Mouse (Mus musculus) kidney, embryonic 16.5 days (tissue): ENCODE results near the gene Klrc1. TPM values are rescaled to one million over a fixed set of nuclear protein-coding genes. Genes with fewer than 3 reads are reported as not detected.
"Not testable (repeated sequence)": the region's sequence is repeated elsewhere in the genome, so short reads cannot be mapped to it uniquely, and the experiment has no call there.

Experiments
- ATAC-seq: fragments of 200-750 bp; cut with Nextera tagmentation; 2 replicates; pipeline ENCODE4 v1.8.0; 2017; ENCODE audit warnings: moderate TSS enrichment; ENCODE audit not compliant: low FRiP score, low TSS enrichment
- H3K27ac ChIP-seq: fragments of 300-500 bp; sonication (generic); 2 replicates; pipeline ENCODE4 v1.5.1; 2014; ENCODE audit warnings: low read length
- H3K27me3 ChIP-seq: fragments of 300-500 bp; sonication (generic); 2 replicates; pipeline ENCODE4 v1.6.1; 2014; ENCODE audit warnings: low read length, control low read depth, mixed read lengths; ENCODE audit not compliant: insufficient read depth
- H3K36me3 ChIP-seq: fragments of 300-500 bp; sonication (generic); 2 replicates; pipeline ENCODE4 v1.6.1; 2014; ENCODE audit warnings: low read length, control low read depth, mixed read lengths; ENCODE audit not compliant: insufficient read depth
- H3K4me1 ChIP-seq: fragments of 300-500 bp; sonication (generic); 2 replicates; pipeline ENCODE4 v1.6.1; 2014; ENCODE audit warnings: low read length, control low read depth, mixed read lengths; ENCODE audit not compliant: insufficient read depth
- H3K4me2 ChIP-seq: fragments of 300-500 bp; sonication (generic); replicated peaks from 2 replicates; pipeline ENCODE4 v1.6.1; 2014; ENCODE audit warnings: low read depth, low read length
- H3K4me3 ChIP-seq: fragments of 300-500 bp; sonication (generic); 2 replicates; pipeline ENCODE4 v1.5.1; 2014; ENCODE audit warnings: mild to moderate bottlenecking, low read length
- H3K9ac ChIP-seq: fragments of 300-500 bp; sonication (generic); replicated peaks from 2 replicates; pipeline ENCODE4 v1.6.1; 2014; ENCODE audit warnings: low read length
- H3K9me3 ChIP-seq: fragments of 300-500 bp; sonication (generic); 2 replicates; pipeline ENCODE4 v1.6.1; 2016; ENCODE audit warnings: low read length, control low read depth
- WGBS: fragments of 180-500 bp; shearing (Covaris S2); extraction: QIAGEN DNeasy Blood & Tissue Kit; methylation state at CpG from one replicate; pipeline ENCODE4 v1.1.7; 2014; 5-methylcytosine and 5-hydroxymethylcytosine counted together
- microRNA-seq: library from miRNA; unstranded; fragments of <30 nt; microRNA quantifications from one replicate; pipeline ENCODE4, GENCODE M21; 2016
- polyA plus RNA-seq: library from polyadenylated mRNA; unstranded; fragments of >200 nt; fragmentation: Nextera tagmentation; extraction: Ambion mirVana; gene quantifications from 2 replicates; pipeline ENCODE4 v1.2.1, GENCODE M21; 2015

Gene Klrc1
- polyA plus RNA-seq, 1 experiment from 2014 or later, result not detected

DNA sequence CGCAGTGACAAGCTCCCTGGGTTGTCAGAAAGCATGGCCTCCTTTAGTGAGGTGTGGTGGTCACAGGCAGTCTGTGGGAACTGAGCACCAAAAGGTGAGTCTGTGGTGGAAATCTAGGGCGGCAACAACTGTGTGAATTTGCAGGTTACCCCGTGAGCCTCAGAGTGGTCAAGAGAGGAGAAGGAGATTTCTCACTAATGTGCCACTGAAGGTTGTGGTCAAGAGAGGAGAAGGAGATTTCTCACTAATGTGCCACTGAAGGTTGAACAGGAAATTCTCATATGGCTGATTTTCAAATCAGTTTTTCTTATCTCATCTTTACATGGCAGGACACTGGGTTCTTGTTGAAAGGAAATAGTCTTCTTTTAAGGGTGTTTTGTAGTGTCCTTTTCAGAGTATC lies 34.7 kb downstream of the Klrc1 start:
- not testable (repeated sequence) for H3K4me1 ChIP-seq, ATAC-seq, H3K36me3 ChIP-seq, H3K9me3 ChIP-seq, H3K27ac ChIP-seq, H3K9ac ChIP-seq, H3K27me3 ChIP-seq, H3K4me2 ChIP-seq, H3K4me3 ChIP-seq
- WGBS, result 100% methylated on average over 1 of the region's 3 CpGs

DNA sequence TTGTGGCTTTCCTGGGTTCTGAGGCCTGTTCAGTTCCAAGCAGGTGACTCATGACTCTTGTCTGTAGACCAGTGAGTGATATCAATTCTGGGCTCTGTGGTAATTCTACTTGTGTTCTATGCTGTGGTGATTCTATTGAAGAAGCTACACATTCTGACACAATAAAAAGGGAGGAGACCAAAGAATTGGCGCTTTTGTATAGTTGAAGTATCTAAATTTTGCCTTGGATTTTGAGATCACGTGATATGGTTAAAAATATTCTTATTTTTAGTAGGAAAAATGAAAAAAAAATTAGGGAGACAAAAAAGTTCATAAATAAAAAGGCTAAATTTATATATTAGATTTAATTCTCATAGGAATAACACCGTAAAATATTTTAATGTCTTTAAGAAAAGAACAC lies 35.5 kb downstream of the Klrc1 start, which contains the start of gene Klrc3:
TSS of gene Klrc3 (minus strand) at position 101 of the 400 bp plus-strand sequence.
- ATAC-seq, H3K4me3 ChIP-seq, H3K4me2 ChIP-seq, H3K36me3 ChIP-seq, H3K4me1 ChIP-seq, H3K9ac ChIP-seq, H3K27ac ChIP-seq, H3K9me3 ChIP-seq, H3K27me3 ChIP-seq: not testable (repeated sequence)
- 90% methylated on average over 3 of the region's 3 CpGs for WGBS

DNA sequence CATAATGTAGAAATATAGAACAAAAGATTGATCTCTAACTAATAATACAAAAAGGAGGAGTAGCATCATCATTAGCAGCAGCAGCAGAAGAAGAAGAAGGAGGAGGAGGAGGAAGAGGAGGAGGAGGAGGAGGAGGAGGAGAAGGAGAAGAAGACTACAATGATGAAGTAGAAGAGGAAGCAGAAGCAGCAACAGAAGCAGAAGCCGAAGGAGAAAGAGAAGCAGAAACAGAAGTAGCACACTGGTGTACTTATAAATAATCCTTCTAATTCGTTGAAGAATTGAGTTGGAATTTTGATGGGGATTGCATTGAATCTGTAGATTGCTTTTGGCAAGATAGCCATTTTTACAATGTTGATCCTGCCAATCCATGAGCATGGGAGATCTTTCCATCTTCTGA lies 47.7 kb downstream of the Klrc1 start:
- H3K9me3 ChIP-seq, H3K36me3 ChIP-seq, H3K4me3 ChIP-seq, H3K27ac ChIP-seq, H3K4me2 ChIP-seq, ATAC-seq, H3K4me1 ChIP-seq, H3K27me3 ChIP-seq, H3K9ac ChIP-seq: not testable (repeated sequence)
- 81% methylated on average over 2 of the region's 2 CpGs for WGBS

DNA sequence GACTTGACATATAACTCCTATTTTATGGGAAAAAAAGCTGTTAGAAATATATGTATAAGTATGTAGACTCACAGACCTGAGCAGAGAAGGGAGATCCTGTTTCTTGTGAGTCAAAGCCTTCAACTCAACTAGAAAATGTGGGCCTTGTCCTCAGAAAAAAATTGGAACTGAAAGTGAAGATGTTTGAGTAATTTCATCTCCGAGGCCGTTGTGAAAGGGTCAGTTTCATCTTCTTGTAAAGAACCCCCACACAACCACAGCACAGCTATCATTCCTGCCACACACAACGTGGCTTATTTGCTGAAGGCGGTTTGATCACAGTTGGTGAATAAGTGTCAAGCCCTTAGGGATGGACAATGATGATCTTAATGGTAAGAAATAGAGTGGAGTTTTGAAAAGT lies 55.0 kb downstream of the Klrc1 start, which contains the start of gene Klrk1:
TSS of gene Klrk1 (minus strand) at position 130 of the 400 bp plus-strand sequence.
- ATAC-seq, result no peak
- 75% methylated on average over 4 of the region's 4 CpGs for whole genome bisulfite sequencing
- no peak within 1 kb of the TSS for H3K4me2 ChIP-seq

More for the DNA sequence above, 55.0 kb downstream of the Klrc1 start, which contains the start of gene Klrk1:
- Histone ChIP-seq H3K4me3 (no peak within 1 kb of the TSS), H3K36me3 (no peaks in the 10 kb centered on the region), H3K4me1 (no peaks in the 10 kb centered on the region), H3K27ac (no peak within 1 kb of the TSS), H3K27me3 (no peaks in the 10 kb centered on the region), H3K9ac (no peak within 1 kb of the TSS), H3K9me3 (no peaks in the 10 kb centered on the region)

Small RNAs within 50 kb of the gene (microRNA-seq; reads per million reads assigned to microRNA genes)
- gene Mir680-1, result not detected

Other genes with a start within 250 kb of the Klrc1 start
- gene Clec1a, start 227.0 kb downstream of the Klrc1 start, polyA plus RNA-seq, result 11.3 and 12.8 TPM in 2 replicates
- gene Olr1, start 171.8 kb downstream of the Klrc1 start, polyA plus RNA-seq, result not detected in 2 replicates
- gene Tmem52b, start 166.4 kb downstream of the Klrc1 start, polyA plus RNA-seq, result 61.5 and 63.1 TPM in 2 replicates
- 74.1 and 77.7 TPM in 2 replicates for gene Gabarapl1, start 145.8 kb downstream of the Klrc1 start, polyA plus RNA-seq
- not detected in 2 replicates for gene Klre1, start 101.1 kb downstream of the Klrc1 start, polyA plus RNA-seq
- 0.32 and 0.36 TPM in 2 replicates for gene Klrd1, start 87.2 kb downstream of the Klrc1 start, polyA plus RNA-seq
- 0.09 TPM in 1 of 2 replicates, not detected in the other for gene Klrk1, start 55.1 kb downstream of the Klrc1 start, polyA plus RNA-seq
- gene Klrc3, start 35.6 kb downstream of the Klrc1 start, polyA plus RNA-seq, result not detected in 2 replicates
- gene Klrc2, start 18.3 kb downstream of the Klrc1 start, polyA plus RNA-seq, result not detected in 2 replicates
- gene Klri1, start 38.2 kb upstream of the Klrc1 start, polyA plus RNA-seq, result not detected in 2 replicates
- gene Klri2, start 61.5 kb upstream of the Klrc1 start, polyA plus RNA-seq, result not detected in 2 replicates
- not detected in 2 replicates for gene Gm156, start 105.3 kb upstream of the Klrc1 start, polyA plus RNA-seq
- not detected in 2 replicates for gene Gm17631, start 183.7 kb upstream of the Klrc1 start, polyA plus RNA-seq
- not detected in 2 replicates for gene Klra17, start 197.7 kb upstream of the Klrc1 start, polyA plus RNA-seq
- not detected in 2 replicates for gene Klra5, start 238.7 kb upstream of the Klrc1 start, polyA plus RNA-seq